Mouse (Mus musculus): Measurements from ENCODE around the gene Fam198b.

- no peak for TF ChIP-seq EP300 (IDR thresholded peaks at IDR 0.05)
- no peak; the same call in 1 of the 2 replicates for TF ChIP-seq CTCF (IDR thresholded peaks at IDR 0.05)
These were observed 44.1 kb downstream of the Fam198b start for GRCm38 (mm10) chr3:79928409-79928808.
